Mouse (Mus musculus) thymus, postnatal 25 days (tissue): ENCODE data around the gene Gm11111.

Experiments
- DNase-seq: peaks from one replicate; pipeline ENCODE4 v3.0.0; 2022

The Gm11111 gene

GRCm38 (mm10) chr5:98585915-98586314 is 33.4 kb downstream of the Gm11111 start:
- DNase-seq, result no peak
